Mouse (Mus musculus) lung, postnatal 36 days (tissue): ENCODE measurements around the gene Naga.

Experiments
- DNase-seq: peaks from one replicate; pipeline ENCODE4 v3.0.0; 2022; ENCODE audit warnings: mixed read lengths

The Naga gene

DNA sequence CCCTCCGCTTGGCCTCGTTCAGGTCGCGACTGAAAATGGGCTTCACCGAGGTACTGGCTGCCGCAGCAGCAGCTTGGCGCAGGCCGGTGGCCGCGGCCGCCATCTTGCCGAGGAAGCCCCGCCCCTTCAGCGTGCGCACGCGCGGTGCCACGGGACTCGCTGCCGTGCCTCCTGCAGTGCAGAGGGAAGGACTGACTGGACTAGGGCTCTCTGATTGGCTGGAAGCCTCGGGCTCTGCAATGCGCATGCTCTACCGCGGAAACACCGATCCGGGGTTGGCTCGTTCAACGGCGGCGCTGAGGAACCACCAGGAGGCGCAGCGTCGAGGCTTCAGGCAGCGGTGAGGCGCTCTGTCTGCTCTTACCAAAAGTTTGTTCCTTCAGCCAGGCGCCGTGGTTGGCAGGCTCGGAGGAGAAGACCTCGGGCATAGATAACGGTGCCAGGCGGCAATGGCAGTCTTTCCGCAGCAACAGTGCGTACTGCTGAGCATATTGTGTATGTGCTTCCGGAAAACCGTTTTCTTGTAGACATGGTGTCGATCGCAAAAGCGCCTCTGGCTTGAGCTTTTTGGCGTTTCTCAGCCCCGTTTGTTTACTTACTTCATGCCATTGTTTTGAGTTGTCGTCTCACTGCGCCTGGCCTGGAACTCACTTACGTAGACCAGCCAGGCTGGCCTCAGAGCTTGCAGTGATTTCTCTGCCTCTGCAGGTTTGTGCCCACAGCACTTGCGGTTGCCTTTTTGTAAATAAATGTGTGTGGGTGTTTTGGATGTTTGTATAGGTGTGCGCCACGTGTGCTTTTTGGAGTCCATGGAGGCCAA is 15.6 kb upstream of the Naga start, which contains the start of gene Ndufa6:
TSS of gene Ndufa6 (minus strand) at position 197 of the 820 bp plus-strand sequence.
- peak; percentile 98 for DNase-seq

DNA sequence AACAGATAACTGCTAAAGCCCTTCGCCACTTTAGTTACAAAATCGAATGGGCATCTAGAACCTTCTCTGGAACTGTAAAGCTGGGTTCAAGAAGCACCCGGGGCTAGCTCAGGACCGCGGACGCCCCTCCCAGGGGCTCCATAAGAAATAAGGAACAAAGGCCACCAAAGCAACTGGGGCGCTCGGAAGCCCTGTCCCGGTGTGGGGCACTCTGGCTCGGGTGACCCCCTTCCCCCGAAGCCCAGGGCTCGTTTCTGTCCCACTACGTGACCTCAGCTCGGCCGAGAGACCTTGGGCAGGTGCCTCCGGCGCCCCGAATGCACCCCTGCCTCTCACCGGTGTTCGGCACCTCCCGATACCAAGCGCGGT is 15.0 kb upstream of the Naga start:
- DNase-seq, result no peak

DNA sequence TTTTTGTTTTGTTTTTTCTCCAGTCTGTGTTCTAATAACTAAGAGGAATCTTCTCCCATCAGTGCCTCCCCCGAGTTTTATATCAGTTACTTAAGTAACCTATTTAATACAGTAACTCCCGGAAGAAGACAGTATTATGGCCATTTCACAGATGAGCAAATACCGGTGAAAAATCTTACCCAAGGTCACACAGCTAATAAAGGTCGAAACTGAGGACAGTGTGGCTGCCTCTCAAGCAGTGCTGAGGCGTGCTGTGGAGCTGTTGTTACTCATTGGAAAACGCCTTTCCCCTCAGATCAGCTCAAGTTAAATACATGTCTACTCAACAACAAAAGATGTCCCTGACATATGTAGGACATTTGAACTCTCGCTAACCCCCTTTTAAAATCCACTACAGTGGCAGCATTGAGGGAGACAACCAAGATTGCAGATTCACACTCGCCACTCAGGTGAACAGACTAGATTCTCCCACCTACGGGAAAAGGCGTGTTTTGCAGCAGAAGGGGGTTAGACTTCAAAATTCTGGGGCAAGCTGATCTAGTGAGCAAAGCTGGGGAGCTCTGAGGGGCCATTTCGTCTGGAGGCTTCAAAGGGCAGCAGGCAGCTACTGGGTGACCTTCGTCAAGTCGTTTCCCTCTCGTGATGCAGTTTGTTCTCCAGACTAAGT is 14.5 kb upstream of the Naga start:
- DNase-seq, result no peak

DNA sequence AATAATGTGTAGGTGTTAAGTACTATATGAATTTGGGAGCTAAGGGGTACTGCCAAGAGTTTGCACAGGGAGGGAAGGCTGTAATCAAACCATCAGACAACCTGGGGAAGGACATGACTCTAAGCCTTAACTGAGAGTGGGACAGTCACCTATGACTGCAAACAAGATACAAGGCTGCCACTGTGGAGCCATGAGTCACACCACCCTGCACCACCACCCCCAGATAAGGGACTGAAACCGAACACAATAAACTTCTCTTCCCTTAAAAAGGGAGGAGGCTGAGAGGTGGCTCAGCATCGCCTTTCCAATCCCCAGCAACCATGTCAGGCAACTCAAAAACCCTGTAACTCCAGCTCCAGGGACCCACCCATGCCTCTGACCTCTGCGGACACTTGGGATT is 12.8 kb upstream of the Naga start:
- no peak for DNase-seq

DNA sequence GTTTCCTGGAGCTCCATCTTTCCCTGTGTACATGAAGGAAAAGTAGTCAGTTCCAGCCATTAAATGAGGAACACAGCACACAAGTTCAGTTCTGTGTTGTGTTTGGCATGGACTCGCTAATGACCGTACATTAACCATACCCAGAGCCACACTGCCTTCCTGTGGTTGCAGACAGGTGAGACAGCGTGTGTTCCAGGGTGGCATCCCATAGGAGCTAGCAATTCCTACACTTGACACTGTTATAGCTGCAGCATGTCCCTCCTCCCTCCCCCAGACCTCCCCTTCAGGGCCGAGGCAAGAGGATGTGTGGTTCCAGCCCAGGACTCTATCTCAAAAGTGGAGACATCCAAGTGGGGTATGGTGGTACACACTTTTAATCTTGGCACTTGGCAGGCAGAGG is 11.6 kb upstream of the Naga start:
- no peak for DNase-seq

DNA sequence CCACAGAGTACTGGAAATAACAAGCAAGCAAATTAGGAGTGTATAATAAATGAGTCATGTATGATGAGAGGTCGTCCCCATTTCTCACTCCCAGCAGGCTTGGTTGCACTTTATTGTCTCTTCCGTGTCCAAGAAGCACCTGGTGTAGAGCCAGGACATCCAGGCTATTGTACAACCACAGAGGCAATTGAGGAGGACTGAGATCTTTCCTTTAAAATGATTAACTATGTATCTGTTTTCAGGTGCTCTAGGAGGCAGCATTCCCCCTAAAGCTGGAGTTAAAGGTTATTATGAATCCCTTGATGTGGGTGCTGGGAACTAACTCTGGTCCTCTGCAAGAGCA is 10.2 kb upstream of the Naga start:
- DNase-seq, result no peak

DNA sequence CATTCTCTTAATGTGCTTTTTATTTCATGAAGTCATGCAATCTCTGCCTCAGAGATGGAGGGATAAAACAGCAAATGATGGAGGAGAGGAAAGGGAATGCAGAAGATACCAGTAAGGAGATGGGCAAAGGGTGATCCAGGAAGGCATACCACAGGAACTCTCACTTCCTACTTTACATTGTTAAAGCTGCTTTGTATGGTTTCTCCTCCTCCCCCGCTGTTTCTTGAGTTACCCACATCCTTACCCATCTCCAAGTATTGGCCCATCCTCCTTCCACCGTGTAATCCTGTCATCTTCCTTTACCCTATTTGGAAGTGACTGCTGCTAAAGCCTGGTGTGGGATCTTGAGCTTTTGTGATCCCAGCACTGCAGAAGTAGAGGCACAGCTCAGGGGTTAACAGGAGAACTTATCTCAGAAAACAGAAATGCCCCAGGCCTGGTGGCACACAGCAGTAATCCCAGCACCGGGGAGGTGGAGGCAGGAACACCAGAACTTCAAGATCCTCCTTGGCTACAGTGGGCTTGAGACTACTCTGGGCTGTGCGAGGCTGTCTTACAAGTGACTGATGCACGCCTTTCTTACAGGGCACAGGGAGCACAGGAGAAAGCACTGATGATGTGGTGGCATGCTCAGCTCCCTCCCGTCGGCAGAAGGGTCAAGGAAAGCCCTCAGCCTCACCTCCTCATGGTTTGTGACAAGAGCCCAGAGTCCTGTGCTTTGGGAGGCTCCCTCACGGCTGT is 9.7 kb upstream of the Naga start:
- no peak for DNase-seq

DNA sequence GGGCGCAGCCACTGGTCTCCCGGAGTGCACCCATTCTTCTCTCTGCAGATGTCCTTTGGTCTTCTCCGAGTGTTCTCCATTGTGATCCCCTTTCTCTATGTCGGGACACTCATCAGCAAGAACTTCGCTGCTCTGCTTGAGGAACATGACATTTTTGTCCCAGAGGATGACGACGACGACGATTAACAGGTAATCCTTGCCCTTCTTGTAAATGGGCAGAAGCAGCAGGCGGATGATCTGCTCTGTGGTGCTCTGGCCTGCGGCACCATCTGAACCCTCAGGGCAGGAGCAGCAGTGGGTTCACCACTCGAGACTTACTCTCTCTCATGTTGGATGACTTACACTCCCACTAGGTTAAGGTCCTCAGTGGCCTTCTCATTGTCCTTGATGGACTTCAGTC is 9.1 kb upstream of the Naga start:
- DNase-seq, result no peak

DNA sequence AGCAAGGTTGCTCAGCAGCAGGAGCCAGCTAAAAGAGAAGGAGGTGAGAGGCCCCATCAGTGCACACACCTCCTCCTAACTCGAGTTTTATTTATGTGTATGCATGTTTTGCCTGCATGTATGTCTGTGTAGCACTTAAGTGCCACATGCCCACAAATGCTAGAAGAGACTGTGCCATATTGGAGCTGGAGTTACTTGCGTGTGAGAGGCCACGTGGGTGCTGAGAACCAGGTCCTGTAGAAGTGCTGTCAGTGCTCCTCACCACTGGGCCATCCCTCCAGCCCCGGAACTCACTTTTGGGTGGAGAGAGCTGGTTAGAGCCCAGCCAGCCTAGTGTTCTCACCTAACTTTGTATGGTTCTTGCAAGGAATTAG is 8.6 kb upstream of the Naga start:
- DNase-seq, result no peak

DNA sequence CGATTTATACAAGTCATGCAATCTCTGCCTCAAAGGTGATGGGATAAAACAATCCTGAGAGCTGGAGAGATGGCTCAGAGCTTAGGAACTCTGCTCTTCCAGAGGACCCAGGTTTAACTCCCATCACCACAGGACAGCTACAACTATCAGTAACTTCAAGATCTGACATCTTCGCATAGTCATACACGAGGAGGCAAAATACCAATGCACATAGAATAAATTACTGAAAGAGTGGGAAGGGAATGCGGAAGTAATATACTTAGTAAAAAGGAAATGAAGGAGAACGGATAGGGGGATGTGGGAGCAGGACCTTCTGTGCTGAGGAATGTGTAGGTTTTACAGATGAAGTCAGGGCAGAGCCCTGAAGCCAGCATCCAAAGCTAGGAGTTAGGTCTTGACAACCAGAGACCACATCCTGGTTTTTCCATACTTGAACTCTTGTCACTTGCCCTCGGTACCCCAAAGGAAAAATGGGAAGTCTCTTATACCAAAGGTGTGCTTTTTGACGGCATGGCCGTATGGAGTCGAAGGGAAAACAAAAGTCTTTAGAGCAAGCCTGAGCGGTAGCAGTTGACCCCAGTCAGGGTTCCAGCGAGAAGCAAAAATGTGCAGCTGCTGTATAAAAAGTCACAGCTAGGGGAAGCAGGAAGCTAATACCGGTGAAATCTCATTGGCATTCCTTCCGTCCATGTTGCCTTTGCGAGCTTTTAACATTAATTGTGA is 8.0 kb upstream of the Naga start:
- DNase-seq, result no peak

DNA sequence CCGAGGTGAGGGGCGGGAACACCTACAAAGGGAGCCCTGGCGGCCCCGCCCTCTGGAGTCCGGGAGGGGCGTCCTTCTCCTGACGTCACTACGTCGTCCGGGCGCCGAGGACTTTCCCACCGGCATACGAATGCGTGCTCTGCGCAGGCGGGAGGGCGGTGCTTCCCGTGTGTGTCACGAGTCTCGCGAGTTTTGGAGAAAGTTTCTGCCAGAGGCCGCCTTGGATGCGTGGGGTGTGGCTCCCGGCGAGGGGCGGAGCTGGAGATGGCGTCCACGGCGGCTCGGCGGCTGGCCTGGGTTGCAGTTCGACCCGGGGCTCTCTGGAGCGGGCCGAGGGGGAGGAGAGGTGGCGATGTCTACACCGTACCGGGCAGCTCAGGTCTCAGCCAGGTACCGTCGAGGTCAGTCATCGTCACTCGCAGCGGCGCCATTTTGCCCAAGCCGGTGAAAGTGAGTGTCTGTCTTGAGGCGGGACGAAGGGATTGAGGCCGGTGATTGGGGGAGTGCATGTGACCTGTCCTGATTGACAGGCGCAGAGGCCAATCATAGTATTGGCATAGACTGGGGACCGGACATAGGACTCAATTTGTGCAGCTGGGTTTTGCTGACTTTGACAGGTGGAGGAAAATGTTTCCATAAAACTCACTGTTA is 7.2 kb upstream of the Naga start:
- DNase-seq, result peak; percentile 100

DNA sequence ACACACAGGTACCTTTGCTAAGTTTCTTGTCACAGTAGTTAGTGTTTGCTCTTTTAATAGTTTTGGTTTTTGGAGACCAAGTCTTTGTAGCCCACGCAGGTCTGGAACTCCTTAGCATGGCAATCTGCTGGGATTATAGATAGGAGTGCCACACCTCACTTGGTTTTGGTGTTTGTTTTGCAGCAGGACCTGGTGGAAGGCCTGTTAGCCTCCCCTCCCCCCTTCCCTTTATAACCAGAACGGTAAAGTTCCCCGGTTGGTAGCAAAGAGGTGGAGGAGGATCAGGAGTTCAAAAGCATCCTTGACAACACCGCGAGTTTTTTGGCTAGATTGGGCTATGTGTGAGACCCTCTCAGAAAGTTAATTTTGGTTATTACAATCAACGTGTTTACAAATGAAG is 6.2 kb upstream of the Naga start:
- no peak for DNase-seq

DNA sequence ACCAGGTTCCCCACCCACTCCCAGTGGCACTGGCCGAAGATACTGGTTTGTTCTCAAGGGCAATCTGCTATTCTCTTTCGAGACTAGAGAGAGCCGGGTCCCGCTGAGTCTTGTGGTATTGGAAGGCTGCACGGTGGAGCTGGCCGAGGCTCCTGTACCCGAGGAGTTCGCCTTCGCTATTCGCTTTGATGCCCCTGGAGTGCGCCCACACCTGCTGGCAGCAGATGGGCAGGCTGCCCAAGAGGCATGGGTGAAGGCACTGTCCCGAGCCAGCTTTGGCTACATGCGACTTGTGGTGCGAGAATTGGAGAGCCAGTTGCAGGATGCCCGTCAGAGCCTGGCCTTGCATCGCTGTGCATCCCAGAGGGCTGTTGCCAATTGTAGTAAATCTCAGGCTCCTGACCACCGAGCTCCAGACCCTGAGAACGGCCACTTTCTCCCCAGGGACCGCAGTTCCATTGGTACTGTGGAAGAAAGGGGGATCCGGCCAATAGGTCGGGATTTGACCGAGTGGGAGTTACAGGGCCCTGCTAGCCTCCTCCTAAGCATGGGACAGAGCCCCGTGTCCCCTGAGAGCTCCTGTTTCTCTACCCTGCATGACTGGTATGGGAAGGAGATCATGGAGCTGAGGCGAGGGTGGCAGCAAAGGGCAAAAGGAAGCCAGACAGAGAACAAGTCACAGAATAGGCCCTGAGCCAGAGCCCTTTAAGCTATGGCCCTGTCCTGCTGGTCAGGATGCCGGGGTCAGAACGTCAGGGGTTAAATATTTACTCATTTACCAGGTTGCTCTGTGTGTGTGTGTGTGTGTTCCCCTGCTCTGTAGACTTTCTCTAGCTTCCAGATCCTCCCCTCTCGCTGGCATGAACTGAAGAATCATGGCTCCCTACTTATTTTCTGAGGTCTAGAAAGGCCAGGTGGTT is 4.9 kb upstream of the Naga start:
- DNase-seq, result no peak

DNA sequence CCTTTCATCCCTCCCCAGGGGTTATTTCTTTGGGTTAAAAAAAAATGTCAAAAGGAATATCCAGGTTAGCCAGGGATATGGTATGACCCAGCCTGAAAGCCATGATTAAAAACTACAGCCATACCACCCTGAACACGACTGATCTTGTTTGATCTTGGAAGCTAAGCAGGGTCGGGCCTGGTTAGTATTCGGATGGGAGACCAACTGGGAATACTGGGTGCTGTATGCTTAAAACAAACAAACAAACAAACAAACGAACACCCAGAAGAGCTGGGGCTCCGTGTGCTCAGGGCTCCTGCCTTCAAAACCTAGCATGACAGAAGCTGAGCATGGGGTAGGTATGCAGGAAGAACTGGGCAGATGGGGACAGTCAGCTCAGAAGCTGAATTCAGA is 3.8 kb upstream of the Naga start:
- DNase-seq, result no peak

DNA sequence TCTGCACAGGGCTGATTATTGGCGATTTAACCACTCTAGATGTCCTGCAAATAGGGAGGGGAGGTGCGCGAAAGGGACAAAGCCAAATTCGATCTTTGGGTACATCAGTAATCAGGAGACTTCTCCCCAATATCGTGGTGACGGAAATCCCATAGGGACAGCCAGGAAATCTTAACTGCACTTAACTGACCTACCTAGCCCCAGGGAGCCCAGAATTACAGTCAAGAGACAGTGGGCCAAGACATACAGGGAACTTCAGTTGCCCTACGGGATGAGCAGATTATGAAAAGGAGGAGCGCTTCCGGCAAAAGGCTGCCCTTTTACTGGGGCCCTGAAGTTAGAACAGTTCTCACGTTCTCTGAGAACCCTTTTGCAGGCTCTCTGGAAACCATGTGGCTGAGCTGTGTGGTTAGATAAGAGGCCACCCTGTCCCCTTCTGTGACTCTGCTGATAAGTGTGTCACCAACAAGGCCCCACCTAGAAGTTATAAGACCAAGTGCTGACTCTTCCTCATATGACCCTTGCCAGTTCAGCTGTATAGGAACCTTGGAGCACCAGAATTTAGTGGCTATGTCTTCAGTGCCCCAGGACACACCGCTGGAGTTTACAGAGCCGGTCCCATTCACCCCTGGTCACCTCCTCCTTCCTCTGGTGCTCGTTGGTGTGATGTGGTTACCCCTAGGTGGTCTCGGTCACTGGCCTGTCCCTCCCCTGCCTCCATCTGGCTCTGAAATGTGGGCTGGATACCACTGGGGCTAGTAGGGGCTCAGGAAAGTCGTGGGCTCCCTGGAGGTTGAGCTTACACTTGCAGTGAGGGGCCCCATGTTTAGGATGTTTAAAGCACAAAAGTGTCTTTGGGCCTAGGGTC is 3.2 kb upstream of the Naga start:
- no peak for DNase-seq

DNA sequence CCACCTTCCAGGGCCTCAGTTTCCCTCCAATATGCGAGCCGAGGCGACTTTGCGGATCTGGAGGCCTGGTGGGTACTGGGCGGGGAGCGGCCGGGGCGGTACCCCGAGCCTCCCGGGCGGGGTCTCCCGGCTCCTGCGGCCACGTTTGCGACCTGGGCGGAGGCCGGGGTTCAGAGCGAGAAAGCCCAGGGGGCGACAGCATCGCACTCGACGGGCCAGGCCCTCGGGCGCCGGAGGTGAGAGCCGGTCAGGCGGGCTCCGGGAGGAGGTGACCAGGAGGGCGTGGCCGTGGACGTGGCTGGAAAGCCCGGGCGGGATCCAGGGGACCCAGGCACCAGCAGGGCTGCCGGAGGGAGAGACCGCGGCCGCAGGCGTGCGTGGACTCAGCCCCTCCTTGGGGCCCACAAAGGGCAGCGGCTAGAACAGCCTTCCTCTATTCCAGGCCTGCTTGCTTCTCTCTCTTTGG is 2.3 kb upstream of the Naga start:
- peak; percentile 58 for DNase-seq

DNA sequence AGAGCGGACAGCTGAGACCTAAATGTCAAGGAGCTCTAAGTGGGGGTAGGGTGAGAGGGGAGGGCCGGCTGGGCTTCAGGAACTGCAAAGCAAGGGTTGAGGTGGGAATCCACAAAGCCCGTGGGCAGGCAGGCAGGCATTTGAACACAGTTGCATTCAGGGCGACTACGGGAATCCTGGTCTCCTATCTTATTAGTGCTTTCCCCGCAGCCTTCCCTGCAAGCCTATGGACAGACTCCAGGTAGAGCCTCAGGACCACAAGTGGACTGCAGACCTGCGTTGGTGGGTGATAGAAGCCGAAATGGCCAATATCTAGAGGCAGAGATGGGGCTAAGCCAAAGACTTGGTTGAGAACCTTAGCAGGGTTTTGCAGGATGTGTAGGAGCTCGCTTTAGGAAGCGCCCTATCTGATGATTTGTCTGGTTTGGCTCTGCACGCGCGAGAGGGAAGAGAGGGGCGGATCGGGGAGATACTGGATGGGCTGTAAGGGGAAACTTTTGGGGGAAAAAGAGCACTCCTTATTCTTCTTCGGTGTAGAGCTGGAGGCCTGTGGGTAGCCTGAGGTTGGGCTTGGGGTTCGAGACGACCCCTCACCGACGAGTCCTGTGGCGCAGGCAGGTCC is 1.8 kb upstream of the Naga start:
- DNase-seq, result no peak

DNA sequence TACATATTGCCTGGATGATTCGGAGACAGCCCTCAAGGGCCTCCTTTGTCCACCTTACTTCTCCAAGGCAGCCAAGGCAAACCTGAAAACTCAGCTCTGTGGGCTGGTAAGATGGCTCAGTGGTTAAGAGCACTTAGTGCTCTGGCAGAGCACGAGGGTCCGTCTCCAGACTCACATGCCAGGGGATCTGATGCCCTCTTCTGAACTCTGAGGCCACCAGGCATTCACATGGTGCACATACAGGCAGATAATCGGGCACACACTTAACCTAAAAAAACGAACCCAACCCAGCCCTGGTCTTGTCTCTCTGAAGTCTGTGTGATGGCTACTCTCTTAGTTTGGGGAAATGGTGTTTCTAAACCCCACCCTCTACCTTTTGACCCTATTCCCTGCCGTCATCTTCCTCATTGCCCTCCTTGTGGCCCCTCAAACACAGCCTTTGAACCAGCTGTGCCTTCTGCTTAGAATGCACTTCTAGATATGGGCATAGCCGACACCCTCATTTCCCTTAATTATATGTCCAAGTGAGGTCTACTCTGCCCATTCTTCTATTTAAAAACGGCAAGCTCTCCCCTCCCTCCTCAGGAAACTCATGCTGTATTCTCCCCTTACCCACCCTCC is 1.0 kb upstream of the Naga start:
- no peak for DNase-seq

DNA sequence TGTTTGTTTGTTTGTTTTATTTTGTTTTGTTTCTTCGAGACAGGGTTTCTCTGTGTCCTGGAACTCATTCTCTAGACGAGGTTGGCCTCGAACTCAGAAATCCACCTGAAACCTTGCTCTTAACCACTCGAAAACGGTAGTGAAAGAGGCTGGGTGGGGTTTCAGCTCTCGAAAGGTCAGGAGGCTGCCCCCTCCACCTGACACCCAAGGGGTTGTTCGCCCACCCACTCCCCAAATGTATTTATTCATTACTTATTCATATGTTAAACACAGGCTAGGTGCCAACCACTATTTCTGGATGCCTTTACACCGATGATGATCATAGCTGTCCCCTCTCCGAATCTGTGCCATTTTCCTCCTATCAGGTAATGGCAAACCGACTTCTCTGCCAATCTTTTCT is 425 bp upstream of the Naga start:
- no peak for DNase-seq

DNA sequence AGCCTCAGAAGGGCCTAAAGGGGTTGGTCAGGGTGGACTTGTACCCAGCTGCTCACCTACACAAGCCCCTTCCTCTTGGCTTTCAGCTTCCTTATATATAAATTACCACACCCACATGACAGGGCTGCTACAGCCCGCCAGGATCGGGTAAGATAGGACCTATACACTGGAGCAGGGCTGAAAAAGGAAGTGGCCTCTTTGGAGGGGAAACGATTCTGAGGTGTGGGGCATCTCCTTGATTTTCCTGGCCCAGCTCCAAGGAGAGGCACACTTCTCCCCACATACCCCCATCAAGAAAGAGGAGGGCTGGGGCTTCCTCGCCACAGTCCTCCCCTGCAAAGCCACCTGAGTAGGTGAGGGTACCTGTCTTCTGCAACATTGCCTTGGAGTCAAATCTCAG is 850 bp downstream of the Naga start:
- no peak for DNase-seq
